Mouse (Mus musculus) cortical plate, adult 2 months (tissue): ENCODE measurements around the gene Tssk6.

Source experiments
- CTCF ChIP-seq: fragments of 200-500 bp; IDR thresholded peaks from 2 replicates; pipeline ENCODE4 v1.5.1; 2011; ENCODE audit warnings: mild to moderate bottlenecking, control low read depth, low read length; ENCODE audit not compliant: insufficient read depth; ENCODE audit errors: extremely low read depth
- POLR2A ChIP-seq: fragments of 200-500 bp; IDR thresholded peaks from 2 replicates; pipeline ENCODE4 v1.6.1; 2011; ENCODE audit warnings: mild to moderate bottlenecking, low read length, control low read depth; ENCODE audit not compliant: insufficient read depth; ENCODE audit errors: extremely low read depth

DNA sequence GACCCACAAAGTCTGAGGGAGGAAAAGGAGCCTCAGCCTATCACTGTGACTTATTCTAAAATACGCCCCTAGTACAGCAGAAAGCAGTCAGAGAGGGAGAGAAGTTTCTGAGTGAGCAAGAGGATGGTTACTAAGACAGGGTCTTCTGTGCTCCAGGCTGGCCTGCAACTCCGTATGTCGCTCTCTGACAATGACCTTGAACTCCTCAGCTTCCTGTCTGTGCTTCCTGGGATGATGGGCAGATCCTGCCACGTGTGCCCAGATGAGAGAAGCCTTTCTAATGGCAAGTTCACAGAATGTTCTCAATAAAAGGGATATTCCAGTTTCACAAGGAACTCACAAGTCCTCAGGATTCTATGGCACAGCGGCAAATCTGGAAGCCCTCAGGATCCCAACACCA is 32.6 kb downstream of the Tssk6 start:
- TF ChIP-seq CTCF (no peak), POLR2A (no peak)
